Mouse (Mus musculus) c-Kit-negative CD71-positive TER-119-positive erythroid progenitor cells, embryonic 14.5 days (primary cell): Measurements from ENCODE around the gene Sgms1.
"Not testable (repeated sequence)": the region's sequence is repeated elsewhere in the genome, so short reads cannot be mapped to it uniquely, and the experiment has no call there.

Source experiments
- DNase-seq: peaks from one replicate; pipeline ENCODE4 v3.0.0-alpha.2; 2013; ENCODE audit warnings: low read depth, low spot score

Sgms1 gene

GRCm38 (mm10) chr19:32142383-32142782, 247.1 kb downstream of the Sgms1 start:
- DNase-seq = peak; percentile 19

GRCm38 (mm10) chr19:32138361-32139088, 251.0 kb downstream of the Sgms1 start:
- no peak for DNase-seq

GRCm38 (mm10) chr19:32137904-32138303, 251.6 kb downstream of the Sgms1 start:
- no peak for DNase-seq

- no peak for DNase-seq
Observed at GRCm38 (mm10) chr19:32136888-32137625, 252.5 kb downstream of the Sgms1 start.

DNA sequence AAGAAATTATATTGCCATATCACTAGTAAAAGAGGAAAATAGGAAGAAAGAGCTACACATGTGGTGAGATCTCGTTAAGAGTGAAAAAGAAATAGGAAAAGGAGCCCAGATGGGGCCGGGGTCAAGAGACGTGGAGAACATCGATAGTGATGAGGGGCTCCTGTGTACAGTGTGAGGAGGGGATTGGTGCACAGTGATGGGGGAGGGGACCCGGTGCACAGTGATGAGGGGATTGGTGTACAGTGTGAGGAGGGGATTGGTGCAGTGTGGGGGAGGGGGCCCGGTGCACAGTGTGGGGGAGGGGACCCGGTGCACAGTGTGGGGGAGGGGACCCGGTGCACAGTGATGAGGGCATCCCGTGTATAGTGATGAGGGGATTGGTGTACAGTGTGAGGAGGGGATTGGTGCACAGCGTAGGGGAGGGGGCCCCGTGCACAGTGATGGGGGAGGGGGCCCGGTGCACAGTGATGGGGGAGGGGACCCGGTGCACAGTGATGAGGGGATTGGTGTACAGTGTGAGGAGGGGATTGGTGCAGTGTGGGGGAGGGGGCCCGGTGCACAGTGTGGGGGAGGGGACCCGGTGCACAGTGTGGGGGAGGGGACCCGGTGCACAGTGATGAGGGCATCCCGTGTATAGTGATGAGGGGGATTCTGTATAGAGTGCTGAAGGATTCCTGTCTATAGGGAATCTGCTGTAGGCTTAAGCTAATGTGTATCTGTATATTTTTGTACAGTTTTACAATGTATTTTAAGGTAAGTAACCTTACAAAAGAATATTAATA, 257.6 kb downstream of the Sgms1 start:
- DNase-seq = not testable (repeated sequence)

DNA sequence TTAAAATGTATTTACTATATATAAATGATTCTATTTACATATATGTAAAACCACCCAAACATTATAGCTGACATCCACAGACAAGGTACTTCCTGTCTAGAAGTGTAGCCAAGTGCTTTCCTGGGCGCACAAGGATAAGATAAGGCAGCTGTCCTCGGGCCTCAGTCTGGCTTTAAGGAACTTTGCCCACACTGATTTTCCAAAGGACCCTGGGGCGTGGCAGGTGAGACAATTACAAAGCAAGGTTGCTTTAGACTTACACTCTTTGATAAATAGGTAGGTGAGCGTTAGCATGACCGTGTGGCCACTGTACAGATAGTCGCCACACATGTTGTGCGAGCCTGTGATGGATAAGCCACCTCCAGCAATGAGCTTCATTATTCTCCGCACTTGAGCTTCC, 260.2 kb downstream of the Sgms1 start:
- DNase-seq = no peak

DNA sequence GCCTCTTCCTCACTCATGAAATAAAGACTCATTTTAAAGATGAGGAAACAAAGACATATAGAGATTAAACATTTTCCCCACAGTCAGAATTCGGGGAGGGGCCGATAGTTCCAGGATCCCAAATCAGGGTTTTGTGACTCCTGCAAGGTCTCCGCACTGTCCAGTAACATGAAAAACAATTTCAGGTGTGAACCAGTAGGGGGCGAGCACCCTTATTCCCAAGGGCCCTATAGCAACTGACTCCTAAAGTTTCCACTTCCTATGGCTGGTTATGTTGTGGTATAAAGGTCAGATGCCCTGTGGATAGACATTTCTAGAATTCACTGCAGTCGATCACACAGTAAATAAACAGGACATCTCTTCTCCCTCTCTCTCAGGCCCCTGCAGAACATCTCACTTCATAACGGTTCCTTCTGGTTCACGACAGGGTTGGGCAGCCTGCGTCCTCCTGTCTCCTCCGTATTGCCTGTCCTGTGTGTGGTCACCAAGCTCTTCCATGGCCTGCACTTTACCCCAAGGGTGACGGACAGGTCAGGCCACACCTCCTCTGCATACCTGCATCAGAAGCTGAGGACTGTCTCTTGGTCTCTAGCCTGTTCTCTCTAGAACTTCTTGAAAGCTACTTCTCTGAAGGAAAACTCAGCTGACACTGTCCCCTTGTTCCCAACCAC, 262.2 kb downstream of the Sgms1 start:
- DNase-seq = no peak

DNA sequence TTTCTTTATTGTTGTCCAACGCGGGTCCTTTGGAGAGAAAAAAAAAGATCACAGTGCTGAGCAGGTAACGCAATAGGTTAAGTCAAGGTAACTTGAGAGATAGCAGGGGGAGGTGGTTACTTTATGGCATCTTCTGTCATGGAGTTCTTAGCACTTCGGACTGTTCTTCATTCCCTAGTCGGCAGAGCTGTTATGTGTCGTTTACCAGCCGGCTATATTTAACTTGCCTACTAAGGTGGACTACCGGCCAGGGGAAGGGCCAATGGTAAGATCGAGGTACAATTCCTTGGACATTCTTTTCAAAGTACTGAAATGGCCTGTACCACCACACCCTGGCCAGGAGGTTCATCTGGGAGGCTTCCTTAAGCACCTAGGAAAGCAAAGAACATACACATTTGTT, 265.4 kb downstream of the Sgms1 start:
- DNase-seq = no peak

DNA sequence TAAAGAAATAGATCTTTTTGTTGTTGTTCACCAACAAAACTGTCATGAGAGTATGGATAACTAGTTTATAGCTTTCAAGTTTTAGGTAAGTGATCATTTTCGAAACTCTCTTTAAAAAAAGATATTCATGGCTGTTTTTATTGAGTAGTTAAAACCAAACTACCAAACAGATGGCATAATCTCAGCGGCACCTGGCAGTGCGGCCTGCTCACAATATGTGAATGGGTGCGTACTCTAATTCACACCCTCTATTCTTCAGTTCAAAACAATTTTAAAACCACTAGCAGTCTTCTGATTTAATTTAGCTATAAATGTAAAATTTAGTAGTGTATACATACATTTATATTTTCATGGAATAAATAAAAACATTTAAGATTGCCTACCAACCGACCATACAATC, 266.3 kb downstream of the Sgms1 start:
- DNase-seq = no peak

DNA sequence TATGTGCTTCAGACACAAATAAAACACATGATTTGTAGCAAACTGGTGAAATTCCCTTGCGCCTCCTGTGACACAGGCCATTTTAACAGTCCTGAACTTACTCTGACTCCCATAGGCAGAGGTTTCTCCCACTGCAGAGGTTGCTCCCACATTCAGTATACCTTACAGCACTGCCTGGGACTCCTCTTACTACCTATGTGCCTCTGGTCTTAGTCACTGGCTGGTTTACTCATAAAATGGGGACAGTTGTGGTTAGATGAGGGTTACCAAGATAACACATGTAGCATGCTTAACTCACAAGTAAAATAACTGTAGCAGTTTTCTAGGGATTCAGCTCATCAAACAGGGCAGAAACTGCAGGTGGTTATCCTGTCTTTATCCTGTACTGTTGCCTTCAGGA, 268.7 kb downstream of the Sgms1 start:
- no peak for DNase-seq

DNA sequence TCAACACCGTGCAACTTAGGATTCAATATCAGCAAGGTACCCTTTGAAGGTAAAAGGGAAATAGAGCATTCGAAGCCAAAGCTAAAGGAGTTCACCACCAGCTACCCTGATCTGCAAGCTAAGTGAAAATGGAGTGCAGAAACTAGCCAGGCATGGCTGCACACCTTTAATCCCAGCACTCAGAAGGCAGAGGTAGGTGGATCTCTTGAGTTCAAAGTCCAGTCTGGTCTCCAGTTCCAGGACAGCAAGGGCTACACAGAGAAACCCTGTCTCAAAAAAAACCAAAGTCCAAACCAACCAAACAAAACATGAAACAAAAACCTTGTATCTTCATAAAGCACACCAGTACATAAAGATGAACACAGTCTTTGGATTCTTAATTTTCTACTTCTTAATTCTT, 269.8 kb downstream of the Sgms1 start:
- DNase-seq = no peak

- no peak for DNase-seq
Observed at GRCm38 (mm10) chr19:32118496-32118895, 271.0 kb downstream of the Sgms1 start.

DNA sequence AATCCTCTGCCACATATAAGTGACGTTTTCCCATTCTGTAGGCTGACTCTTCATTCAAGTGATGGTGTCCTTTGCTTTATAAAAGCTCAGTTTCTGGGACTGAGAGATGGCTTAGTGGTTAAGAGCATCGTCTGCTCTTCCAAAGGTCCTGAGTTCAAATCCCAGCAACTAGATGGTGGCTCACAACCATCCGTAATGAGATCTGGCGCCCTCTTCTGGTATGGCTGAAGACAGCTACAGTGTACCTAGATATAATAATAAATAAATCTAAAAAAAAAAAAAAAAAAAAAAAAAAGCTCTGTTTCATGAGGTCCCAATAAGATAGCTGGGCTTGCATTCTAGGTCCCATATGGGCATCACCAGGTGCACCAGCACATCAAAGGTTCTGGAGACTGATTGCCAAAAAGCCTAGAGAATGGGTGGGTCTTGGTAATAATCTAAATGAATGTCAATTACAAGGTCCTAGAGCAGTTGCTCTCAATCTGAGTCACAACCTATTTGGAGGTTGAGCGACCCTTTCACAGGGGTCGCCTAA, 272.0 kb downstream of the Sgms1 start:
- no peak for DNase-seq

DNA sequence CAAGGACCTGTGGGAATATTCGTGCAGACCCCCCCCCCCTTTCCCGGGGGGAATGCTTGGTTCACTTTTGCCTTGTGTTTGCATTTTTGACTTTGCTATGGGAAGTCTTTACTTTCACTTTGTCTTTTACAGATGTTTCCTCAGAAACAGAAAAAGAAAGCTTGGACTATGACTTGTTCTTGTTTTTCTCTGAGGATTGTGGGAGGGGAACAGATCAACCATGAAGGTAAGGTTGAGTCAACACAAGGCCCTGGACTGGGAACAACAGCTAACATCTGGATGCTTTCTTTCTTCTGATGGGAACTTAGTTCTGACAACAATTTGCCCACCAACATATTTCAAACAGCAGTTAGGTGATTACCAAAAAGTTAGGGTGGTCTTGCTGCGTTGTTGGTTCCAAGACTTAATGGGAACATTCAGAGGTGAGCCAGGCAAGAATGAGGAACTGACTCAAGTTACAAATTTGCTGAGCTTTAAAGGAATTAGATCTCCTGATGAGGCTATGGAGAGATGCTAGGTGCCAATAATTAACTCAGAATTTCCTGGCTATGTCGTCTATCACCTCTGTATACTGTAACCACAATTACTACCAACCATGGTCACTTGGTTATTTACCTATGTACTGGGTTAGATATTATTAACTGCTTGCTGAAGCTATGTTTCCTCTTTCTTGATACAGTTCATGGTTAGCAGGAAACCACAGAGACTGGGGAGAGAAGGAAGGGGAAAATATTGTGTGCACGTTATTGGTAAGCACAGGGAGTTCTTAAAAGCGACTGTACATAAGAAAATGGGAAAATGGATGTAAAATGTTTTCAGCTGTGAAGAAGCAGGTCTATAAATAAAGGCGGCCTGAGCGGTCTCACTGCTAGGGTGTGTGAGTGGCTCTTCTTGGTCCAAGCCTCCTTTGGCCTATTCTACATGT, 277.4 kb downstream of the Sgms1 start:
- DNase-seq = no peak

DNA sequence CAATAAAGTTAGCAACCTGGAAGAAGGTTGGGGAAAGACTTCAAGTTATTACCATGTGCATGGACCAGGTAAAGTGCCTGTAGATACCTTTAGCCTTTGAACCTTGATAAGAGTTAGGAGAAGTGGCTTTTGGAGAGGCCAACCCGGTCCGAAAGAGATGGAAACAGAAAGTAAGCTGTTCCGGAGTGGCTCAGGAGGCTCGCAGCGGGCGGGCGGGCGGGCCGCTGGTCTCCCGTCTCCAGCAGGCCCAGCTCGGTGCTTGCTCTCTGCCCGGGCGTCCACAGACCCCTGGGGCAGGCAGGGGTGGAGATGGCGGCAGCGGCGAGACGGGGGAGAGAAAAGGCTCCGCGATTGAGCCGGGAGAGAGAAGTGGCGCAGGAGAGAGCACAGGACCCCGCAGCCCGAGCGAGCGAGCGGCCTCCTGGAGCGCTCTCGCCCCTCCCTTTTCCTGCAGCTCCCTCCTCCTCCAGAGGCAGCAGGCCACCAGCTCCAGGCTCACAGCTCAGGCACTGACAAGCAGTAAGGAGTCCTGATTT, 281.7 kb downstream of the Sgms1 start, which contains the start of gene Asah2:
TSS of gene Asah2 (minus strand) at position 441 of the 536 bp plus-strand sequence.
- no peak for DNase-seq

GRCm38 (mm10) chr19:32106750-32107149, 282.8 kb downstream of the Sgms1 start:
- DNase-seq = no peak

DNA sequence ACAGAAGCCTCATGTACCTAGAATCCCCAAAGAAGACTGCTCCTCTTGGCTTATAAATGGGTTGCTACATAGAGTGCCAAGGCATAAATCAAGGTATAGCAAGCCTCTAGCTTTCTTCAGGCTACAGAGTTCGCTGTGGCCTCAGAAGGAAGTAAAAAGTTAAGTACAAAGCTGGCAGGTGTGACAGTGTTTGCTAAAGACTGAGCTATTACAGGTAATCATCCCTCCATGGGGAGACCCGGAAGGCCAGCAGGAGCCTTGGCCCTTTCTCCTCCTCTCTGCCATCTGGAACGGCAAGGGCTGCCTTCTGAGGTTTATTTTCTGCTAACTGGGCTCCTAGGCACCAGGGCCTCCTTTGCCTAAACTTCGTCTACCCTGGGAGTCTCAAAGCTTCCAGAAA, 285.3 kb downstream of the Sgms1 start:
- no peak for DNase-seq

- no peak for DNase-seq
Observed at GRCm38 (mm10) chr19:32102976-32103300, 286.6 kb downstream of the Sgms1 start.

GRCm38 (mm10) chr19:32102294-32102975, 287.1 kb downstream of the Sgms1 start:
- DNase-seq = no peak

- no peak for DNase-seq
Observed at GRCm38 (mm10) chr19:32098582-32098981, 290.9 kb downstream of the Sgms1 start.
